In the genomic region with DNA sequence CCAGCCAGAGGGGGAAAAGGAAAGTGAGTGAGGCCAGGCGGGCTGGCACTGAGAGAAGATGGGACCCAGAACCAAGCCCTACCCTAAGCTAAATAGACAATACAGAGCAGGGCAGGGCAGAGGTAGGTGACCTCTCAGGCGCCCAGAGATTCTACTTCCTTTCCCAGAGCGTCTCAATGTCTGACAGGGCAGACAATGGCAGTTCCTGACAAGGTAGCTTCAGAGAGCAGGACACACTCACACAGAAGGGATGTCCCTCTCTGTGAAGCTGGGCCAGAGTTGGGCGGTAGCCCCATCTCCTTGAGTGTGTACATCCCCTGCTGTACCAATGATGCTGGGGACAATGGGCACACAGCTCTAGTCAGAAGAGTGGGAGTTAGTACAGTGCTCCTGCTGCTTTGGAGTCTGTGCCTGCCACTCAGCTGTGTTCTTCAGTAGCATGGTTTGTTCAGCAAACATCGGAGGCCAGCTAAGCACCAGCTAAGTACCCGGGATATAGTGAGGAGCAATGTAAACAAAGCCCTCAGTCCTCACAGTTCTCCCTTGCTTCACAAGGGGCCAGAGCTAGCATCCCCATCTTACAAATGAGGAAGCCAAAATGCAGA, we compare ENCODE assay signal across 16 mouse cellular contexts.
DNase-seq lines count a peak whose midpoint lies in the region; ATAC-seq and TF ChIP-seq lines count a peak whose summit lies in the region.
"Had no signal": no experiment of that assay in that cellular context is flagged by ENCODE, and none has a peak within 500 bp of the region (broad histone marks: within the 10 kb centered on the region; RNA-seq: fewer than 3 reads in every experiment).

No protein-coding gene starts in this region.

- no peak for ATAC-seq in forebrain, embryonic 12.5 days (ENCODE audit: low FRiP score)
- 0 out of 2 replicates have a peak, but pooled peaks have one; percentile 38 for ATAC-seq in intestine, embryonic 14.5 days (replicated peaks; ENCODE audit: low FRiP score, low TSS enrichment, low read depth)
- ATAC-seq in intestine, postnatal 0 days: no peak
- peak; percentile 21; the same call in 1 of the 2 replicates for ATAC-seq in lung, embryonic 14.5 days (ENCODE audit: insufficient read depth)
- ATAC-seq in embryonic facial prominence, embryonic 15.5 days (ENCODE audit: insufficient number of reproducible peaks, low FRiP score, low TSS enrichment, low read depth): no peak
- ATAC-seq: forebrain, embryonic 13.5 days; Patski had no signal

- no peaks in the 10 kb centered on the region for H3K36me3 ChIP-seq in forebrain, embryonic 10.5 days (replicated peaks)
- H3K36me3 ChIP-seq in forebrain, embryonic 12.5 days (replicated peaks): no peaks in the 10 kb centered on the region
- no peaks in the 10 kb centered on the region for H3K36me3 ChIP-seq in intestine, embryonic 14.5 days (ENCODE audit: control insufficient read depth, insufficient read depth, low read length)
- no peaks in the 10 kb centered on the region for H3K36me3 ChIP-seq in intestine, postnatal 0 days (ENCODE audit: control insufficient read depth, insufficient read depth)
- H3K36me3 ChIP-seq in lung, embryonic 14.5 days (ENCODE audit: insufficient read depth): no peaks in the 10 kb centered on the region
- no peaks in the 10 kb centered on the region for H3K36me3 ChIP-seq in embryonic facial prominence, embryonic 15.5 days
- H3K36me3 ChIP-seq: embryonic facial prominence, embryonic 12.5 days; liver, embryonic 13.5 days; neural tube, embryonic 13.5 days had no signal

- no peak for DNase-seq in forebrain, embryonic 10.5 days (ENCODE audit: extremely low spot score, low spot score)
- DNase-seq in intestine, embryonic 14.5 days (ENCODE audit: low spot score): no peak
- DNase-seq in lung, embryonic 14.5 days: no peak
- DNase-seq in lung, postnatal 4 days: no peak
- DNase-seq in left cerebral cortex, adult 11 months (ENCODE audit: low spot score): no peak
- DNase-seq: cerebellum, postnatal 25 days; gastrocnemius, postnatal 36 days; kidney, postnatal 4 days; liver, embryonic 13.5 days had no signal

- WGBS in forebrain, embryonic 10.5 days: 74% methylated on average over 6 of the region's 6 CpGs
- 69% methylated on average over 6 of the region's 6 CpGs for WGBS in forebrain, embryonic 12.5 days
- 49% methylated on average over 6 of the region's 6 CpGs for WGBS in intestine, embryonic 14.5 days
- whole genome bisulfite sequencing in intestine, postnatal 0 days: 53% methylated on average over 6 of the region's 6 CpGs
- WGBS in lung, embryonic 14.5 days: 32% methylated on average over 6 of the region's 6 CpGs
- WGBS in embryonic facial prominence, embryonic 15.5 days: 61% methylated on average over 6 of the region's 6 CpGs

- H3K27ac ChIP-seq in forebrain, embryonic 10.5 days: peak overlapping the region; percentile 51
- no peak overlapping the region for H3K27ac ChIP-seq in forebrain, embryonic 12.5 days
- no peak overlapping the region for H3K27ac ChIP-seq in intestine, embryonic 14.5 days (ENCODE audit: low read depth)
- no peak overlapping the region for H3K27ac ChIP-seq in intestine, postnatal 0 days (ENCODE audit: low read depth, low read length)
- H3K27ac ChIP-seq in lung, embryonic 14.5 days (ENCODE audit: low read depth): no peak overlapping the region
- 0 out of 2 replicates have a peak overlapping the region, but pooled peaks have one; percentile 7 for H3K27ac ChIP-seq in embryonic facial prominence, embryonic 15.5 days (replicated peaks)
- H3K27ac ChIP-seq: forebrain, embryonic 13.5 days; liver, embryonic 13.5 days; neural tube, embryonic 13.5 days had no signal

- no peak overlapping the region for H3K9ac ChIP-seq in forebrain, embryonic 12.5 days
- H3K9ac ChIP-seq in intestine, embryonic 14.5 days (ENCODE audit: low read length): no peak overlapping the region
- H3K9ac ChIP-seq in intestine, postnatal 0 days (ENCODE audit: low read depth, low read length): no peak overlapping the region
- H3K9ac ChIP-seq in lung, embryonic 14.5 days: no peak overlapping the region
- no peak overlapping the region for H3K9ac ChIP-seq in embryonic facial prominence, embryonic 15.5 days
- H3K9ac ChIP-seq: embryonic facial prominence, embryonic 12.5 days; forebrain, embryonic 13.5 days; liver, embryonic 13.5 days; neural tube, embryonic 13.5 days had no signal

- H3K4me3 ChIP-seq in forebrain, embryonic 10.5 days: no peak overlapping the region
- H3K4me3 ChIP-seq in forebrain, embryonic 12.5 days (replicated peaks): no peak overlapping the region
- no peak overlapping the region for H3K4me3 ChIP-seq in intestine, embryonic 14.5 days (ENCODE audit: low read depth, low read length)
- H3K4me3 ChIP-seq in intestine, postnatal 0 days (ENCODE audit: low read depth, low read length): no peak overlapping the region
- no peak overlapping the region for H3K4me3 ChIP-seq in lung, embryonic 14.5 days (ENCODE audit: low read depth, low read length)
- no peak overlapping the region for H3K4me3 ChIP-seq in embryonic facial prominence, embryonic 15.5 days (replicated peaks)
- H3K4me3 ChIP-seq: embryonic facial prominence, embryonic 12.5 days; forebrain, embryonic 13.5 days; liver, embryonic 13.5 days; neural tube, embryonic 13.5 days had no signal

- H3K27me3 ChIP-seq in forebrain, embryonic 10.5 days (ENCODE audit: poor library complexity, severe bottlenecking): no peaks in the 10 kb centered on the region
- H3K27me3 ChIP-seq in forebrain, embryonic 12.5 days: no peaks in the 10 kb centered on the region
- H3K27me3 ChIP-seq in intestine, embryonic 14.5 days (replicated peaks; ENCODE audit: control insufficient read depth, insufficient read depth, low read length): no peaks in the 10 kb centered on the region
- H3K27me3 ChIP-seq in intestine, postnatal 0 days (replicated peaks; ENCODE audit: control insufficient read depth, insufficient read depth, low read length): no peaks in the 10 kb centered on the region
- H3K27me3 ChIP-seq in lung, embryonic 14.5 days (ENCODE audit: insufficient read depth, low read length): no peaks in the 10 kb centered on the region
- no peaks in the 10 kb centered on the region for H3K27me3 ChIP-seq in embryonic facial prominence, embryonic 15.5 days
- H3K27me3 ChIP-seq: embryonic facial prominence, embryonic 12.5 days; forebrain, embryonic 13.5 days; liver, embryonic 13.5 days; neural tube, embryonic 13.5 days; Patski had no signal

- H3K4me2 ChIP-seq in forebrain, embryonic 12.5 days: no peak overlapping the region
- H3K4me2 ChIP-seq in intestine, embryonic 14.5 days (ENCODE audit: low read length): no peak overlapping the region
- H3K4me2 ChIP-seq in intestine, postnatal 0 days (replicated peaks; ENCODE audit: low read depth): no peak overlapping the region
- H3K4me2 ChIP-seq in lung, embryonic 14.5 days: no peak overlapping the region
- no peak overlapping the region for H3K4me2 ChIP-seq in embryonic facial prominence, embryonic 15.5 days (replicated peaks)
- H3K4me2 ChIP-seq: embryonic facial prominence, embryonic 12.5 days; forebrain, embryonic 13.5 days; liver, embryonic 13.5 days; neural tube, embryonic 13.5 days had no signal

- peaks cover 46% of the 10 kb centered on the region for H3K4me1 ChIP-seq in forebrain, embryonic 10.5 days
- H3K4me1 ChIP-seq in forebrain, embryonic 12.5 days: peaks cover 12% of the 10 kb centered on the region
- peaks cover 14% of the 10 kb centered on the region for H3K4me1 ChIP-seq in intestine, embryonic 14.5 days (replicated peaks; ENCODE audit: control insufficient read depth, insufficient read depth, low read length)
- 0 out of 2 replicates have a peak, but pooled peaks cover 5% of the 10 kb centered on the region for H3K4me1 ChIP-seq in intestine, postnatal 0 days (replicated peaks; ENCODE audit: control insufficient read depth, insufficient read depth, low read length)
- peaks cover 38% of the 10 kb centered on the region for H3K4me1 ChIP-seq in lung, embryonic 14.5 days (ENCODE audit: insufficient read depth)
- peaks cover 52% of the 10 kb centered on the region for H3K4me1 ChIP-seq in embryonic facial prominence, embryonic 15.5 days

- no peaks in the 10 kb centered on the region for H3K9me3 ChIP-seq in forebrain, embryonic 10.5 days
- no peaks in the 10 kb centered on the region for H3K9me3 ChIP-seq in forebrain, embryonic 12.5 days
- H3K9me3 ChIP-seq in intestine, embryonic 14.5 days (ENCODE audit: control insufficient read depth, low read length): no peaks in the 10 kb centered on the region
- H3K9me3 ChIP-seq in intestine, postnatal 0 days (ENCODE audit: control insufficient read depth): no peaks in the 10 kb centered on the region
- H3K9me3 ChIP-seq in lung, embryonic 14.5 days (ENCODE audit: low read depth, low read length): no peaks in the 10 kb centered on the region
- no peaks in the 10 kb centered on the region for H3K9me3 ChIP-seq in embryonic facial prominence, embryonic 15.5 days (replicated peaks)
- H3K9me3 ChIP-seq: embryonic facial prominence, embryonic 12.5 days; forebrain, embryonic 13.5 days; liver, embryonic 13.5 days; neural tube, embryonic 13.5 days had no signal

- no peak for TF ChIP-seq CTCF in intestine, postnatal 0 days (IDR thresholded peaks at IDR 0.05; ENCODE audit: low read depth)
- no peak for TF ChIP-seq CTCF in lung, embryonic 14.5 days (IDR thresholded peaks at IDR 0.05; ENCODE audit: low read depth)

Comparison
In these comparisons a context has a peak if more than half of its experiments do, and no peak if none do; other contexts are left out.
1. H3K27ac ChIP-seq: peak in forebrain, embryonic 10.5 days (single experiment) and embryonic facial prominence, embryonic 15.5 days (single experiment); none in forebrain, embryonic 12.5 days (single experiment), intestine, embryonic 14.5 days (single experiment), intestine, postnatal 0 days (single experiment) and lung, embryonic 14.5 days (single experiment).
2. ATAC-seq: peak in intestine, embryonic 14.5 days (single experiment) and lung, embryonic 14.5 days (single experiment); none in forebrain, embryonic 12.5 days (single experiment), intestine, postnatal 0 days (single experiment) and embryonic facial prominence, embryonic 15.5 days (single experiment).